Comparison of ENCODE assay signal across 9 mouse cellular contexts in genomic region chr7:28301616-28302433, GRCm38 (mm10). TPM values are rescaled to one million over a fixed set of nuclear protein-coding genes. Genes with fewer than 3 reads are reported as not detected.
DNase-seq lines count a peak whose midpoint lies in the region; ATAC-seq and TF ChIP-seq lines count a peak whose summit lies in the region.
"Had no signal": no experiment of that assay in that cellular context is flagged by ENCODE, and none has a peak within 500 bp of the region (broad histone marks: within the 10 kb centered on the region; RNA-seq: fewer than 3 reads in every experiment).

Gene Dll3, minus strand, starts transcription at chr7:28302238.

- peak; percentile 48; the same call in 1 of the 2 replicates for ATAC-seq in liver, embryonic 12.5 days
- ATAC-seq in midbrain, postnatal 0 days (ENCODE audit: low FRiP score) = peak; percentile 38; the same call in 1 of the 2 replicates

- H3K4me1 ChIP-seq in bone marrow, adult 2 months (ENCODE audit: control insufficient read depth, insufficient read depth, low read length) = no peaks in the 10 kb centered on the region
- peaks cover 20% of the 10 kb centered on the region for H3K4me1 ChIP-seq in liver, embryonic 12.5 days
- H3K4me1 ChIP-seq in midbrain, postnatal 0 days (ENCODE audit: insufficient read depth, low read length) = peaks cover 3% of the 10 kb centered on the region

- H3K27me3 ChIP-seq in liver, embryonic 12.5 days (replicated peaks) = peaks cover 66% of the 10 kb centered on the region
- H3K27me3 ChIP-seq in midbrain, postnatal 0 days (ENCODE audit: insufficient read depth, low read length) = no peaks in the 10 kb centered on the region

- no peaks in the 10 kb centered on the region for H3K9me3 ChIP-seq in liver, embryonic 12.5 days (replicated peaks)
- H3K9me3 ChIP-seq in midbrain, postnatal 0 days (ENCODE audit: low read length) = no peaks in the 10 kb centered on the region

- DNase-seq in kidney, adult 18-20 months = peak; percentile 59
- no peak for DNase-seq in kidney, adult 11 months
- peak; percentile 47 for DNase-seq in gastrocnemius, postnatal 14 days
- DNase-seq in induced T-regulatory cell, adult 2 months (ENCODE audit: low read depth) = peak; percentile 48
- DNase-seq in midbrain, postnatal 0 days (ENCODE audit: low spot score) = peak; percentile 74
- DNase-seq in testis, postnatal 14 days (ENCODE audit: low spot score) = peak; percentile 65

- no peak for TF ChIP-seq POLR2A in bone marrow, adult 2 months (IDR thresholded peaks at IDR 0.05; ENCODE audit: borderline replicate concordance, control insufficient read depth, low read depth, low read length)

- no peak within 1 kb of the TSS for H3K9ac ChIP-seq in liver, embryonic 12.5 days
- peak within 1 kb of the TSS; percentile 55 for H3K9ac ChIP-seq in midbrain, postnatal 0 days (replicated peaks; ENCODE audit: low read length, poor library complexity, severe bottlenecking)

- peak within 1 kb of the TSS; percentile 53 for H3K4me2 ChIP-seq in liver, embryonic 12.5 days
- peak within 1 kb of the TSS; percentile 66 for H3K4me2 ChIP-seq in midbrain, postnatal 0 days (ENCODE audit: low read depth, low read length, poor library complexity, severe bottlenecking)

- H3K27ac ChIP-seq in bone marrow, adult 2 months (ENCODE audit: control insufficient read depth, insufficient read depth, low read depth, low read length, poor library complexity) = no peak within 1 kb of the TSS; the same call in 1 of the 2 replicates
- H3K27ac ChIP-seq in liver, embryonic 12.5 days = no peak within 1 kb of the TSS
- H3K27ac ChIP-seq in midbrain, postnatal 0 days (ENCODE audit: low read depth, low read length) = 0 out of 2 replicates have a peak within 1 kb of the TSS, but pooled peaks have one; percentile 38
- H3K27ac ChIP-seq: macrophage had no signal

- 5% methylated on average over 30 of the region's 30 CpGs for WGBS in bone marrow, adult 2 months
- WGBS in liver, embryonic 12.5 days (ENCODE audit: insufficient replicate concordance) = 2% methylated on average over 30 of the region's 30 CpGs
- 1% methylated on average over 30 of the region's 30 CpGs for WGBS in midbrain, postnatal 0 days

- peak; percentile 40; the same call in 1 of the 2 replicates for TF ChIP-seq CTCF in bone marrow, adult 2 months (IDR thresholded peaks at IDR 0.05; ENCODE audit: control insufficient read depth, insufficient read depth, low read length)
- TF ChIP-seq CTCF in midbrain, postnatal 0 days (IDR thresholded peaks at IDR 0.05) = peak; percentile 73

- no peak within 1 kb of the TSS for H3K4me3 ChIP-seq in bone marrow, adult 2 months (replicated peaks; ENCODE audit: control insufficient read depth, low read depth, low read length)
- H3K4me3 ChIP-seq in liver, embryonic 12.5 days = peak within 1 kb of the TSS; percentile 23; the same call in 1 of the 2 replicates
- peak within 1 kb of the TSS; percentile 42 for H3K4me3 ChIP-seq in midbrain, postnatal 0 days (ENCODE audit: low read depth, low read length)

- peaks cover 21% of the 10 kb centered on the region for H3K36me3 ChIP-seq in liver, embryonic 12.5 days
- H3K36me3 ChIP-seq in midbrain, postnatal 0 days (ENCODE audit: insufficient read depth, low read length) = peaks cover 18% of the 10 kb centered on the region

- intact Hi-C loops in gastrocnemius, postnatal 14 days (cut with DNase I; ENCODE audit: low total_unique reads) = loop anchor here (5.0 to 10.0 kb wide), 2 partner anchors 87 to 155 kb away; no protein-coding TSS in a partner anchor

RNA-seq across cellular contexts. Expression of gene Dll3, which starts in this region (rescaled TPM):
- polyA plus RNA-seq in bone marrow, adult 2 months (2011; ENCODE audit: insufficient read depth, insufficient read length, low replicate concordance, missing spikeins) = not detected in 2 replicates
- not detected for total RNA-seq in gastrocnemius, postnatal 14 days (2021)
- 0.10 and 0.31 TPM in 2 replicates for polyA plus RNA-seq in liver, embryonic 12.5 days (2016; fragmentation: Nextera tagmentation; extraction: Ambion mirVana)
- 8.6 and 17.3 TPM in 2 replicates for total RNA-seq in midbrain, postnatal 0 days (2014; rRNA removed)
- 17.6 and 18.1 TPM in 2 replicates for polyA plus RNA-seq in midbrain, postnatal 0 days (2015; fragmentation: Nextera tagmentation; extraction: Ambion mirVana)
- polyA plus RNA-seq: macrophage had no signal

Comparison
In these comparisons a context has a peak if more than half of its experiments do, and no peak if none do; other contexts are left out.
1. RNA of gene Dll3 (polyA plus RNA-seq): 17.6 to 18.1 TPM in midbrain, postnatal 0 days; not detected in bone marrow, adult 2 months and 0.10 to 0.31 TPM in liver, embryonic 12.5 days; every median in the first group is over 10 times any median in the second.
2. Peak in DNase-seq in gastrocnemius, postnatal 14 days; RNA of the gene not detected or under 1 TPM.
3. Peak in ATAC-seq, H3K4me3 ChIP-seq and H3K4me2 ChIP-seq in liver, embryonic 12.5 days; RNA of the gene not detected or under 1 TPM.